In the genomic region with DNA sequence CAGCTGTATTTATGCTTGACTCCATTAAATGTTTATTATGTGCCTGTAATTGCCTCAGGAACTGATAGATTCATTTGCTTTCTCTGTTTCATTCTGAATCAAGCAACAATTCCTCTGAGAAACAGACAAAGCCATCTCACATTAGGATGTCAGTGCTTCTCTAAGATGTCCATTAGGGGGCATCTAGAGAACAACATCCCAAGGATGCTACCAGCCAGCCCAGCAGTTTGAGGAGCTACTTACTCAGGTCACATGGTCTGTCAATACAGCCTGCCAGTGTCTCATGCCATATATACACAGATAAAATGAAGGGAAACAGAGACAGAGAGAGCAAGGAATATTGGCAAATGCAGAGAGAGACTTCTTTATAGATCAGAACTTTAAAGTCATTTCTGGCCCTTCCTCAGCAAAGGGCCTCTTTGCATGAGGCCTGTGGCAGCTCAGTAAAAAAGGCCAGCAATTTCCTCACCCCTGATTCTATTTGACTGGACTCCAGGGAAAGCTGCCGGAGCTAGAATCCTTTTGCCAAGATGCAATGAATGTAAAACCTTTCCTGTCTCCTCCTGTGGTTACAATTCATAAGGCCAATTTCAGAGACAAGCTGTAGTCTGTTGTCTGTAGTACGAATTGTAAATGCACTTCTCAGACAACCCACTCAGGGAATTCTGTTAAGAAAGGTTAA, we compare ENCODE assay signal across 16 mouse cellular contexts.
DNase-seq lines count a peak whose midpoint lies in the region; ATAC-seq and TF ChIP-seq lines count a peak whose summit lies in the region.
"Had no signal": no experiment of that assay in that cellular context is flagged by ENCODE, and none has a peak within 500 bp of the region (broad histone marks: within the 10 kb centered on the region; RNA-seq: fewer than 3 reads in every experiment).

No protein-coding gene starts in this region.

- intact Hi-C loops in left cerebral cortex, postnatal 4 days (cut with DNase I) = no loop called here
- intact Hi-C loops in left cerebral cortex, postnatal 10 days (cut with DNase I) = no loop called here

- H3K4me3 ChIP-seq in midbrain, postnatal 0 days (ENCODE audit: low read depth, low read length) = no peak overlapping the region
- H3K4me3 ChIP-seq: erythroblast, embryonic 14.5 days; heart, embryonic 15.5 days; liver, embryonic 15.5 days had no signal

- peak; percentile 47 for TF ChIP-seq CTCF in midbrain, postnatal 0 days (IDR thresholded peaks at IDR 0.05)

- H3K9me3 ChIP-seq in midbrain, postnatal 0 days (ENCODE audit: low read length) = no peaks in the 10 kb centered on the region
- H3K9me3 ChIP-seq: heart, embryonic 15.5 days; liver, embryonic 15.5 days had no signal

- no peak overlapping the region for H3K9ac ChIP-seq in midbrain, postnatal 0 days (replicated peaks; ENCODE audit: low read length, poor library complexity, severe bottlenecking)
- H3K9ac ChIP-seq: heart, embryonic 15.5 days; liver, embryonic 15.5 days had no signal

- DNase-seq in cerebellum, postnatal 25 days = peak; percentile 28 to 36
- DNase-seq in cerebellum, adult 11 months = no peak
- DNase-seq in left cerebral cortex, postnatal 4 days = peak; percentile 7
- DNase-seq in left cerebral cortex, postnatal 10 days (ENCODE audit: extremely low spot score in 1 of 2, low spot score in 2 of 2) = no peak
- peak; percentile 30 for DNase-seq in brain, adult 2 months (ENCODE audit: low read depth, low spot score)
- peak; percentile 51 for DNase-seq in midbrain, postnatal 0 days (ENCODE audit: low spot score)
- no peak for DNase-seq in urinary bladder, postnatal 25 days (ENCODE audit: low spot score)
- DNase-seq in thymus, postnatal 4 days = no peak
- DNase-seq: adrenal gland, adult 2 months; kidney, postnatal 36 days had no signal

- 57% methylated on average over 2 of the region's 2 CpGs for WGBS in midbrain, postnatal 0 days

- H3K27me3 ChIP-seq in midbrain, postnatal 0 days (ENCODE audit: insufficient read depth, low read length) = no peaks in the 10 kb centered on the region
- H3K27me3 ChIP-seq: heart, embryonic 15.5 days; liver, embryonic 15.5 days; Patski had no signal

- no peaks in the 10 kb centered on the region for H3K36me3 ChIP-seq in midbrain, postnatal 0 days (ENCODE audit: insufficient read depth, low read length)
- H3K36me3 ChIP-seq: heart, embryonic 15.5 days; liver, embryonic 15.5 days had no signal

- no peaks in the 10 kb centered on the region; the same call in 1 of the 2 replicates for H3K4me1 ChIP-seq in midbrain, postnatal 0 days (ENCODE audit: insufficient read depth, low read length)
- H3K4me1 ChIP-seq: heart, embryonic 15.5 days; liver, embryonic 15.5 days had no signal

- no peak overlapping the region for H3K27ac ChIP-seq in midbrain, postnatal 0 days (ENCODE audit: low read depth, low read length)
- H3K27ac ChIP-seq: heart, embryonic 15.5 days; liver, embryonic 15.5 days; macrophage had no signal

- no peak for ATAC-seq in midbrain, postnatal 0 days (ENCODE audit: low FRiP score)
- ATAC-seq: inflammation-experienced regulatory T-cells, adult 6 months; Patski had no signal

- H3K4me2 ChIP-seq in midbrain, postnatal 0 days (ENCODE audit: low read depth, low read length, poor library complexity, severe bottlenecking) = no peak overlapping the region
- H3K4me2 ChIP-seq: heart, embryonic 15.5 days; liver, embryonic 15.5 days had no signal

Comparison
In these comparisons a context has a peak if more than half of its experiments do, and no peak if none do; other contexts are left out.
1. DNase-seq: peak in cerebellum, postnatal 25 days (2 of 2), left cerebral cortex, postnatal 4 days (single experiment), brain, adult 2 months (single experiment) and midbrain, postnatal 0 days (single experiment); none in cerebellum, adult 11 months (single experiment), left cerebral cortex, postnatal 10 days (0 of 2), urinary bladder, postnatal 25 days (single experiment) and thymus, postnatal 4 days (single experiment).